In genomic region chr6:117844597-117844996, GRCm38 (mm10) we compare ENCODE assay signal across 20 mouse cellular contexts. TPM values are rescaled to one million over a fixed set of nuclear protein-coding genes. Genes with fewer than 3 reads are reported as not detected.
DNase-seq lines count a peak whose midpoint lies in the region; ATAC-seq and TF ChIP-seq lines count a peak whose summit lies in the region.
"Had no signal": no experiment of that assay in that cellular context is flagged by ENCODE, and none has a peak within 500 bp of the region (broad histone marks: within the 10 kb centered on the region; RNA-seq: fewer than 3 reads in every experiment).

No protein-coding gene starts in this region.

- H3K9ac ChIP-seq in liver, embryonic 11.5 days (ENCODE audit: low read depth, low read length) = no peak overlapping the region
- no peak overlapping the region for H3K9ac ChIP-seq in liver, embryonic 15.5 days
- H3K9ac ChIP-seq: embryonic facial prominence, embryonic 15.5 days; heart, embryonic 15.5 days; hindbrain, embryonic 15.5 days had no signal

- peak overlapping the region; percentile 70 for H3K27ac ChIP-seq in liver, embryonic 11.5 days (ENCODE audit: low read depth, low read length)
- H3K27ac ChIP-seq in liver, embryonic 15.5 days (replicated peaks) = peak overlapping the region; percentile 69
- no peak overlapping the region for H3K27ac ChIP-seq in hindbrain, embryonic 10.5 days
- H3K27ac ChIP-seq: embryonic facial prominence, embryonic 15.5 days; forebrain, embryonic 10.5 days; heart, adult 2 months; heart, embryonic 15.5 days; hindbrain, embryonic 15.5 days had no signal

- DNase-seq in G1E (ENCODE audit: low spot score) = no peak
- DNase-seq in liver, embryonic 11.5 days (ENCODE audit: low spot score) = no peak
- no peak for DNase-seq in hindbrain, embryonic 10.5 days (ENCODE audit: low spot score)
- DNase-seq in ovary, postnatal 10 days (ENCODE audit: low spot score) = no peak
- DNase-seq in right cerebral cortex, adult 18-20 months = no peak
- DNase-seq: adrenal gland, adult 8-10 months; cerebellum, adult 11 months; cerebellum, adult 8-10 months; cerebellum, postnatal 14 days; embryo, embryonic 11 days; gastrocnemius, postnatal 10 days; heart, adult 2 months had no signal

- no peaks in the 10 kb centered on the region for H3K9me3 ChIP-seq in G1E (replicated peaks)
- no peaks in the 10 kb centered on the region for H3K9me3 ChIP-seq in liver, embryonic 11.5 days (ENCODE audit: control insufficient read depth, low read length)
- no peaks in the 10 kb centered on the region for H3K9me3 ChIP-seq in liver, embryonic 15.5 days (replicated peaks)
- H3K9me3 ChIP-seq in hindbrain, embryonic 10.5 days = no peaks in the 10 kb centered on the region
- H3K9me3 ChIP-seq: embryonic facial prominence, embryonic 15.5 days; forebrain, embryonic 10.5 days; heart, embryonic 15.5 days; hindbrain, embryonic 15.5 days had no signal

- peak overlapping the region; percentile 33 for H3K4me2 ChIP-seq in liver, embryonic 11.5 days
- H3K4me2 ChIP-seq in liver, embryonic 15.5 days = peak overlapping the region; percentile 33
- H3K4me2 ChIP-seq: embryonic facial prominence, embryonic 15.5 days; heart, embryonic 11.5 days; heart, embryonic 15.5 days; hindbrain, embryonic 15.5 days had no signal

- ATAC-seq in G1E (ENCODE audit: extremely low read depth, insufficient number of reproducible peaks, low FRiP score, poor library complexity, severe bottlenecking) = peak; percentile 61
- peak; percentile 32 for ATAC-seq in liver, embryonic 11.5 days (replicated peaks; ENCODE audit: low FRiP score)
- ATAC-seq in liver, embryonic 15.5 days (ENCODE audit: insufficient read depth) = peak; percentile 11
- peak; percentile 45 for ATAC-seq in megakaryocyte-erythroid progenitor cell, adult 5-6 weeks (replicated peaks; ENCODE audit: low FRiP score, low TSS enrichment, poor library complexity, severe bottlenecking)
- ATAC-seq: forebrain, embryonic 14.5 days had no signal

- peaks cover 53% of the 10 kb centered on the region for H3K4me1 ChIP-seq in G1E (ENCODE audit: insufficient read depth, low read depth, low read length)
- peaks cover 17% of the 10 kb centered on the region for H3K4me1 ChIP-seq in liver, embryonic 11.5 days (replicated peaks; ENCODE audit: control insufficient read depth, insufficient read depth, low read length)
- peaks cover 53% of the 10 kb centered on the region for H3K4me1 ChIP-seq in liver, embryonic 15.5 days (replicated peaks)
- peaks cover 14% of the 10 kb centered on the region for H3K4me1 ChIP-seq in hindbrain, embryonic 10.5 days (replicated peaks)

- no peaks in the 10 kb centered on the region; the same call in 1 of the 2 replicates for H3K27me3 ChIP-seq in G1E (ENCODE audit: insufficient read depth, low read length)
- H3K27me3 ChIP-seq in liver, embryonic 11.5 days (replicated peaks; ENCODE audit: control insufficient read depth, insufficient read depth, low read length) = no peaks in the 10 kb centered on the region
- H3K27me3 ChIP-seq in liver, embryonic 15.5 days = no peaks in the 10 kb centered on the region
- H3K27me3 ChIP-seq in hindbrain, embryonic 10.5 days (ENCODE audit: insufficient read depth, poor library complexity, severe bottlenecking) = no peaks in the 10 kb centered on the region
- H3K27me3 ChIP-seq: embryonic facial prominence, embryonic 15.5 days; heart, embryonic 15.5 days; hindbrain, embryonic 15.5 days had no signal

- 35% methylated on average over 9 of the region's 9 CpGs for WGBS in liver, embryonic 11.5 days
- 14% methylated on average over 9 of the region's 9 CpGs for WGBS in liver, embryonic 15.5 days (ENCODE audit: insufficient replicate concordance)
- WGBS in hindbrain, embryonic 10.5 days = 95% methylated on average over 9 of the region's 9 CpGs

- TF ChIP-seq CTCF in G1E (IDR thresholded peaks at IDR 0.05; ENCODE audit: low read depth, low read length) = no peak

- H3K36me3 ChIP-seq in G1E (replicated peaks) = peaks cover 50% of the 10 kb centered on the region
- peaks cover 20% of the 10 kb centered on the region for H3K36me3 ChIP-seq in liver, embryonic 11.5 days (ENCODE audit: control insufficient read depth, insufficient read depth, low read length)
- peaks cover 34% of the 10 kb centered on the region for H3K36me3 ChIP-seq in liver, embryonic 15.5 days (replicated peaks)
- H3K36me3 ChIP-seq in hindbrain, embryonic 10.5 days = peaks cover 71% of the 10 kb centered on the region

- no peak overlapping the region for H3K4me3 ChIP-seq in G1E (ENCODE audit: low read depth, low read length)
- H3K4me3 ChIP-seq in liver, embryonic 11.5 days (ENCODE audit: low read depth, low read length) = no peak overlapping the region
- no peak overlapping the region for H3K4me3 ChIP-seq in liver, embryonic 15.5 days (replicated peaks)
- H3K4me3 ChIP-seq in hindbrain, embryonic 10.5 days = no peak overlapping the region
- H3K4me3 ChIP-seq: embryonic facial prominence, embryonic 15.5 days; forebrain, embryonic 10.5 days; heart, adult 2 months; heart, embryonic 15.5 days; hindbrain, embryonic 15.5 days had no signal

RNA-seq across cellular contexts. Expression of gene Zfp637, which starts 3.6 kb away (rescaled TPM):
- total RNA-seq in G1E (2014; fragmentation: Nextera tagmentation) (46.6 and 60.7 TPM in 2 replicates), G1E (2017) (35.7 and 41.7 TPM in 2 replicates)
- 14.0 and 19.4 TPM in 2 replicates for polyA plus RNA-seq in G1E (2012)
- polyA plus RNA-seq in liver, embryonic 11.5 days (2014; fragmentation: Nextera tagmentation; extraction: Ambion mirVana) = 81.0 and 82.3 TPM in 2 replicates
- 29.5 and 31.6 TPM in 2 replicates for polyA plus RNA-seq in liver, embryonic 15.5 days (2015; fragmentation: Nextera tagmentation; extraction: Ambion mirVana)
- 42.5 and 68.1 TPM in 2 replicates for total RNA-seq in megakaryocyte-erythroid progenitor cell, adult 5-6 weeks (2014; fragmentation: Nextera tagmentation)
- 36.5 and 38.9 TPM in 2 replicates for total RNA-seq in megakaryocyte-erythroid progenitor cell, adult 5-6 weeks (2017)
- 90.8 and 118 TPM in 2 replicates for polyA plus RNA-seq in hindbrain, embryonic 10.5 days (2016; fragmentation: Nextera tagmentation; extraction: Ambion mirVana)

RNA-seq across cellular contexts. Expression of gene Zfp239, which starts 17.3 kb away (rescaled TPM):
- 23.9 and 30.3 TPM in 2 replicates for total RNA-seq in G1E (2014; fragmentation: Nextera tagmentation)
- 17.8 and 19.9 TPM in 2 replicates for total RNA-seq in G1E (2017)
- 3.5 and 6.4 TPM in 2 replicates for polyA plus RNA-seq in G1E (2012)
- polyA plus RNA-seq in liver, embryonic 11.5 days (2014; fragmentation: Nextera tagmentation; extraction: Ambion mirVana) = 8.2 and 8.7 TPM in 2 replicates
- polyA plus RNA-seq in liver, embryonic 15.5 days (2015; fragmentation: Nextera tagmentation; extraction: Ambion mirVana) = 2.0 and 2.4 TPM in 2 replicates
- total RNA-seq in megakaryocyte-erythroid progenitor cell, adult 5-6 weeks (2014; fragmentation: Nextera tagmentation) = 7.3 and 8.1 TPM in 2 replicates
- 2.4 and 21.7 TPM in 2 replicates for total RNA-seq in megakaryocyte-erythroid progenitor cell, adult 5-6 weeks (2017)
- polyA plus RNA-seq in hindbrain, embryonic 10.5 days (2016; fragmentation: Nextera tagmentation; extraction: Ambion mirVana) = 9.9 and 12.9 TPM in 2 replicates

RNA-seq across cellular contexts. Expression of gene Hnrnpf, which starts 55.5 kb away (rescaled TPM):
- total RNA-seq in G1E (2014; fragmentation: Nextera tagmentation) = 483 and 552 TPM in 2 replicates
- total RNA-seq in G1E (2017) = 1,860 and 1,876 TPM in 2 replicates
- 171 and 204 TPM in 2 replicates for polyA plus RNA-seq in G1E (2012)
- polyA plus RNA-seq in liver, embryonic 11.5 days (2014; fragmentation: Nextera tagmentation; extraction: Ambion mirVana) = 960 and 1,037 TPM in 2 replicates
- 476 and 487 TPM in 2 replicates for polyA plus RNA-seq in liver, embryonic 15.5 days (2015; fragmentation: Nextera tagmentation; extraction: Ambion mirVana)
- total RNA-seq in megakaryocyte-erythroid progenitor cell, adult 5-6 weeks (2014; fragmentation: Nextera tagmentation) = 700 and 784 TPM in 2 replicates
- total RNA-seq in megakaryocyte-erythroid progenitor cell, adult 5-6 weeks (2017) = 1,626 and 1,721 TPM in 2 replicates
- 559 and 788 TPM in 2 replicates for polyA plus RNA-seq in hindbrain, embryonic 10.5 days (2016; fragmentation: Nextera tagmentation; extraction: Ambion mirVana)

Comparison
In these comparisons a context has a peak if more than half of its experiments do, and no peak if none do; other contexts are left out.
1. ATAC-seq: peak in every context shown above with its lines; median percentile 61 in G1E; 45 in megakaryocyte-erythroid progenitor cell, adult 5-6 weeks; 32 in liver, embryonic 11.5 days; 11 in liver, embryonic 15.5 days.